Mouse (Mus musculus) cerebellum, postnatal 36 days (tissue): ENCODE data around the gene Tmem37.

Experiments used
- DNase-seq, 2 experiments: peaks; one replicate each; pipeline ENCODE4 v3.0.0; 2021 to 2022; ENCODE audit warnings: mixed read lengths in 2 of 2

The Tmem37 gene

GRCm38 (mm10) chr1:120090880-120091570 is 17.2 kb upstream of the Tmem37 start:
- no peak for DNase-seq

GRCm38 (mm10) chr1:120089180-120089579 is 15.3 kb upstream of the Tmem37 start:
- no peak for DNase-seq

GRCm38 (mm10) chr1:120086644-120087043 is 12.8 kb upstream of the Tmem37 start:
- no peak for DNase-seq

- no peak for DNase-seq
These were observed 11.8 kb upstream of the Tmem37 start for GRCm38 (mm10) chr1:120085696-120086095.

- DNase-seq, result no peak
These were observed 10.1 kb upstream of the Tmem37 start for GRCm38 (mm10) chr1:120083921-120084517.

- DNase-seq, result no peak
These were observed 9.2 kb upstream of the Tmem37 start for GRCm38 (mm10) chr1:120082957-120083585.

- no peak for DNase-seq
These were observed 6.8 kb upstream of the Tmem37 start for GRCm38 (mm10) chr1:120080632-120081031.

GRCm38 (mm10) chr1:120077746-120078410 is 4.0 kb upstream of the Tmem37 start:
- no peak for DNase-seq

- no peak for DNase-seq
These were observed 1.6 kb upstream of the Tmem37 start for GRCm38 (mm10) chr1:120075507-120075906.

- DNase-seq, result peak; percentile 39 to 55
These were observed 1.1 kb upstream of the Tmem37 start for GRCm38 (mm10) chr1:120074931-120075330.

- no peak for DNase-seq
These were observed 431 bp upstream of the Tmem37 start for GRCm38 (mm10) chr1:120074307-120074702.

GRCm38 (mm10) chr1:120072900-120073299 is 974 bp downstream of the Tmem37 start:
- peak; percentile 39 to 55 for DNase-seq

- no peak for DNase-seq
These were observed 2.7 kb downstream of the Tmem37 start for GRCm38 (mm10) chr1:120071133-120071532.

- DNase-seq, result no peak
These were observed 3.7 kb downstream of the Tmem37 start for GRCm38 (mm10) chr1:120070168-120070567.

- no peak for DNase-seq
These were observed 4.8 kb downstream of the Tmem37 start for GRCm38 (mm10) chr1:120069120-120069519.

GRCm38 (mm10) chr1:120066625-120067024 is 7.2 kb downstream of the Tmem37 start:
- no peak for DNase-seq

GRCm38 (mm10) chr1:120066159-120066558 is 7.7 kb downstream of the Tmem37 start:
- no peak for DNase-seq

- no peak for DNase-seq
These were observed 9.7 kb downstream of the Tmem37 start for GRCm38 (mm10) chr1:120064036-120064682.

- DNase-seq, result no peak
These were observed 11.6 kb downstream of the Tmem37 start for GRCm38 (mm10) chr1:120062231-120062630.

GRCm38 (mm10) chr1:120060687-120061086 is 13.2 kb downstream of the Tmem37 start:
- no peak for DNase-seq

- DNase-seq, result no peak
These were observed 16.0 kb downstream of the Tmem37 start for GRCm38 (mm10) chr1:120057674-120058430.

GRCm38 (mm10) chr1:120057044-120057443 is 16.8 kb downstream of the Tmem37 start:
- no peak for DNase-seq
